Mouse (Mus musculus) myocyte (in vitro differentiated cells): ENCODE results near the gene Gm5640.
"Not testable (repeated sequence)": the region's sequence is repeated elsewhere in the genome, so short reads cannot be mapped to it uniquely, and the experiment has no call there.

Source experiments
- CEBPB ChIP-seq: IDR thresholded peaks from 2 replicates; pipeline ENCODE4 v1.6.1; 2011; ENCODE audit warnings: mild to moderate bottlenecking, moderate library complexity; ENCODE audit not compliant: poor library complexity, insufficient read depth, severe bottlenecking
- E2F4 ChIP-seq: IDR thresholded peaks from one replicate; pipeline ENCODE4 v1.6.1; 2011; ENCODE audit warnings: mild to moderate bottlenecking, control low read depth, moderate library complexity; ENCODE audit not compliant: insufficient read depth
- MAX ChIP-seq: IDR thresholded peaks from one replicate; pipeline ENCODE4 v1.6.1; 2011; ENCODE audit warnings: low read depth, mild to moderate bottlenecking, control low read depth
- MYOG ChIP-seq, 3 experiments: IDR thresholded peaks; one replicate each; pipeline ENCODE4 v1.6.1; 2011; ENCODE audit warnings: control low read depth in 2 of 3, low read depth in 2 of 3, mild to moderate bottlenecking in 2 of 3; ENCODE audit not compliant: insufficient read length in 2 of 3, control insufficient read depth in 1 of 3, insufficient read depth in 1 of 3
- POLR2A ChIP-seq: IDR thresholded peaks from one replicate; pipeline ENCODE4 v1.6.1; 2011; ENCODE audit warnings: low read depth, mild to moderate bottlenecking, control low read depth, moderate library complexity; ENCODE audit not compliant: insufficient read length
- POLR2AphosphoS2 ChIP-seq: IDR thresholded peaks from one replicate; pipeline ENCODE4 v1.6.1; 2011; ENCODE audit warnings: low read depth, control low read depth; ENCODE audit not compliant: insufficient read length
- REST ChIP-seq: IDR thresholded peaks from one replicate; pipeline ENCODE4 v1.6.1; 2011; ENCODE audit warnings: mild to moderate bottlenecking, control low read depth, moderate library complexity; ENCODE audit not compliant: insufficient read depth, insufficient read length
- SRF ChIP-seq: IDR thresholded peaks from one replicate; pipeline ENCODE4 v1.6.1; 2011; ENCODE audit warnings: low read depth; ENCODE audit not compliant: control insufficient read depth, insufficient read length
- TCF12 ChIP-seq: IDR thresholded peaks from one replicate; pipeline ENCODE4 v1.6.1; 2011; ENCODE audit warnings: mild to moderate bottlenecking, control low read depth; ENCODE audit not compliant: poor library complexity, insufficient read depth, severe bottlenecking
- USF1 ChIP-seq: IDR thresholded peaks from one replicate; pipeline ENCODE4 v1.6.1; 2011; ENCODE audit warnings: low read depth, mild to moderate bottlenecking, control low read depth, moderate library complexity

- TF ChIP-seq CEBPB; USF1; POLR2A; E2F4; TCF12; POLR2AphosphoS2; MAX; REST; SRF; MYOG (IDR thresholded peaks at IDR 0.05; ENCODE audit: control insufficient read depth in 1 of 3, insufficient read depth in 1 of 3, insufficient read length in 2 of 3, low read depth in 2 of 3): not testable (repeated sequence)
Observed at GRCm38 (mm10) chrX:74645466-74646323, at the start of gene Gm5640.
